Mouse (Mus musculus): ENCODE results near the gene Tmem150c. TPM values are rescaled to one million over a fixed set of nuclear protein-coding genes. Genes with fewer than 3 reads are reported as not detected.

Tmem150c gene
- polyA plus RNA-seq, 2 experiments = 0.24 to 0.37 TPM

GRCm38 (mm10) chr5:100158791-100159637, 594 bp downstream of the Tmem150c start:
- H3K27me3 ChIP-seq (ENCODE audit: control insufficient read depth, insufficient read depth, low read length) = peaks cover 41% of the 10 kb centered on the region

GRCm38 (mm10) chr5:100158301-100158700, 1.3 kb downstream of the Tmem150c start:
- H3K27me3 ChIP-seq (ENCODE audit: control insufficient read depth, insufficient read depth, low read length) = peaks cover 41% of the 10 kb centered on the region
- DNase-seq (ENCODE audit: low read depth in 3 of 3, low spot score in 3 of 3) (no peak), ATAC-seq (ENCODE audit: insufficient read depth) (no peak)
- no peak overlapping the region for H3K27ac ChIP-seq
- peak overlapping the region; percentile 42 to 50; a peak in 2 of 4 replicates for H3K4me3 ChIP-seq (ENCODE audit: insufficient read depth in 1 of 2, low read depth in 2 of 2, low read length in 2 of 2)
- H3K9me3 ChIP-seq (ENCODE audit: control insufficient read depth, low read length) = no peaks in the 10 kb centered on the region
- no peak overlapping the region for H3K9ac ChIP-seq (replicated peaks)
- WGBS (ENCODE audit: insufficient replicate concordance) = 14% methylated on average over 13 of the region's 13 CpGs
- no peaks in the 10 kb centered on the region for H3K4me1 ChIP-seq (replicated peaks; ENCODE audit: control insufficient read depth in 2 of 2, insufficient read depth in 2 of 2, low read length in 1 of 2)
- H3K36me3 ChIP-seq (replicated peaks; ENCODE audit: control insufficient read depth, insufficient read depth, low read depth) = no peaks in the 10 kb centered on the region
- H3K4me2 ChIP-seq (ENCODE audit: low read depth) = peak overlapping the region; percentile 58
- no peak for TF ChIP-seq CTCF (IDR thresholded peaks at IDR 0.05; ENCODE audit: low read depth)
- no peak for TF ChIP-seq EP300 (IDR thresholded peaks at IDR 0.05; ENCODE audit: low read depth)

More at GRCm38 (mm10) chr5:100158791-100159637, 594 bp downstream of the Tmem150c start:
- ATAC-seq (ENCODE audit: insufficient read depth) (no peak), DNase-seq (ENCODE audit: low read depth in 3 of 3, low spot score in 3 of 3) (no peak)
- H3K4me1 ChIP-seq (replicated peaks; ENCODE audit: control insufficient read depth in 2 of 2, insufficient read depth in 2 of 2, low read length in 1 of 2) = no peaks in the 10 kb centered on the region
- peak overlapping the region; percentile 58 for H3K4me2 ChIP-seq (ENCODE audit: low read depth)
- H3K36me3 ChIP-seq (replicated peaks; ENCODE audit: control insufficient read depth, insufficient read depth, low read depth) = no peaks in the 10 kb centered on the region
- H3K9me3 ChIP-seq (ENCODE audit: control insufficient read depth, low read length) = no peaks in the 10 kb centered on the region
- H3K4me3 ChIP-seq (ENCODE audit: insufficient read depth in 1 of 2, low read depth in 2 of 2, low read length in 2 of 2) = peak overlapping the region; percentile 42 to 50
- H3K27ac ChIP-seq = no peak overlapping the region
- 1% methylated on average over 86 of the region's 101 CpGs for WGBS (ENCODE audit: insufficient replicate concordance)
- TF ChIP-seq CTCF (IDR thresholded peaks at IDR 0.05; ENCODE audit: low read depth) (no peak), EP300 (IDR thresholded peaks at IDR 0.05; ENCODE audit: low read depth) (no peak)
- no peak overlapping the region for H3K9ac ChIP-seq (replicated peaks)

DNA sequence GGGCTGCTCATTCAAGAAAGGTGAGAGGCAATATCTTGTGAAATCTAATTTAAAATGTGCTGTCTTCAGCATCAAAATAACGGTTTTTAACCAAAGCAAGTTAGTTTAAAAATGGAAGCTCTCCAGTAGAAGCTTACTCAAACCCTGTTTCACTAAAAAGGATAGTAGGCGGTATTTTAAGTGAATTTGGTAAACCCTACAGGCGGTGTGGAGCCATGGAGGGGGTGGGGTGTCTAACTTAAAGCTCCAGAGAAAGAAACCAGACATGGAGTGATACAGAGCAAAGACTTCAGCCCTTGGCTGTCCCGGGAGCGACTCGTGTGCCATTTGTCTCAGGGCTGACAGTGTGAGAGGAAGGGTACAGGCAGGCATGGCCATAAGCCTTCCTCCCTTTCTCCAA, 4.0 kb downstream of the Tmem150c start:
- DNase-seq (ENCODE audit: low read depth in 3 of 3, low spot score in 3 of 3) = no peak
- 62% methylated on average over 6 of the region's 6 CpGs for WGBS (ENCODE audit: insufficient replicate concordance)
- Histone ChIP-seq H3K27me3 (ENCODE audit: control insufficient read depth, insufficient read depth, low read length) (peaks cover 38% of the 10 kb centered on the region), H3K27ac (no peak overlapping the region), H3K4me2 (ENCODE audit: low read depth) (no peak overlapping the region), H3K9ac (replicated peaks) (no peak overlapping the region), H3K9me3 (ENCODE audit: control insufficient read depth, low read length) (no peaks in the 10 kb centered on the region), H3K4me3 (ENCODE audit: insufficient read depth in 1 of 2, low read depth in 2 of 2, low read length in 2 of 2) (no peak overlapping the region), H3K4me1 (replicated peaks; ENCODE audit: control insufficient read depth in 2 of 2, insufficient read depth in 2 of 2, low read length in 1 of 2) (no peaks in the 10 kb centered on the region), H3K36me3 (replicated peaks; ENCODE audit: control insufficient read depth, insufficient read depth, low read depth) (no peaks in the 10 kb centered on the region)
- ATAC-seq (ENCODE audit: insufficient read depth) = no peak
- TF ChIP-seq CTCF (IDR thresholded peaks at IDR 0.05; ENCODE audit: low read depth) = no peak
- no peak for TF ChIP-seq EP300 (IDR thresholded peaks at IDR 0.05; ENCODE audit: low read depth)

DNA sequence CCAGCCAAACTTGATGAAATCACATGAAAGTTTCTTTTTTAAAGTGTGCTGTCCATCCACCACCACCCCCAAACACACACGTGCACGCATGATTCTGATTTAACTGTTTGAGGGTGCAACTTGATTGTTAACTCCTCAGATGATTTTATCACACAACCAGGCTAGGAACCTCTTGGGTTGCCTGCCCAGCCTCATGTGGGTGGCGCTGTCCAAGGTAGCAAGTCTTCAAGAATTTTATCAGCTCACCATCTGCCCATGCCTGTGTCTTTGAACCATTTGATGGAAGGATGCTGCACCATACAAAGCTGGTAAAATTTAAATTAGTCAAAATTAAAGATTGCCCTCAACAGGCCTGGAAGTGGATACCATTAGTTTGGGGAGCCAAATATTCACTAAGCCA, 9.6 kb downstream of the Tmem150c start:
- Histone ChIP-seq H3K36me3 (replicated peaks; ENCODE audit: control insufficient read depth, insufficient read depth, low read depth) (no peaks in the 10 kb centered on the region), H3K4me3 (ENCODE audit: insufficient read depth in 1 of 2, low read depth in 2 of 2, low read length in 2 of 2) (no peak overlapping the region), H3K27me3 (ENCODE audit: control insufficient read depth, insufficient read depth, low read length) (no peaks in the 10 kb centered on the region), H3K9ac (replicated peaks) (no peak overlapping the region), H3K4me2 (ENCODE audit: low read depth) (no peak overlapping the region), H3K9me3 (ENCODE audit: control insufficient read depth, low read length) (no peaks in the 10 kb centered on the region), H3K4me1 (replicated peaks; ENCODE audit: control insufficient read depth in 2 of 2, insufficient read depth in 2 of 2, low read length in 1 of 2) (no peaks in the 10 kb centered on the region), H3K27ac (no peak overlapping the region)
- DNase-seq (ENCODE audit: low read depth in 3 of 3, low spot score in 3 of 3) (no peak), ATAC-seq (ENCODE audit: insufficient read depth) (no peak)
- 40% methylated on average over 3 of the region's 3 CpGs for WGBS (ENCODE audit: insufficient replicate concordance)
- no peak for TF ChIP-seq EP300 (IDR thresholded peaks at IDR 0.05; ENCODE audit: low read depth)
- TF ChIP-seq CTCF (IDR thresholded peaks at IDR 0.05; ENCODE audit: low read depth) = no peak

DNA sequence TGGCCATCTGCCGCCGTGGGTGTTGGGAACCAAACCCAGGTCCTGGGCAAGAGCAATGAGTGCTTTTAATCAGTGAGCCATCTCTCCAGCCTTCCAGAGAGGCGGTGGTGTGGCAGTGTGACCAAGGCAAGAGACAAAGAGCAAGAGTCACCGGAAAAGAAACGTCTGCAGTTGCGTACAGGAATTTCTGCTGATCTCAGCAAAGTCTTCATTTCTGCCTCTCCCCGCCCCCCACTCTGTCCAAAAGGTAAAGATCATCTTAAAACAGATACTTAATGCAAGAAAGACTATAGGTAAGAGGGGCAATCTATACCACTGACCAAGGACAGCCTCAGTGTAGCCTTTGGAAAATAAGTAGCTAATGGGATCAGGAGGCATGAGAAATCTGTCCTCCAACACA, 14.8 kb downstream of the Tmem150c start:
- H3K9me3 ChIP-seq (ENCODE audit: control insufficient read depth, low read length) = no peaks in the 10 kb centered on the region
- WGBS (ENCODE audit: insufficient replicate concordance) = 60% methylated on average over 7 of the region's 7 CpGs
- ATAC-seq (ENCODE audit: insufficient read depth) = no peak
- H3K27ac ChIP-seq = no peak overlapping the region
- TF ChIP-seq EP300 (IDR thresholded peaks at IDR 0.05; ENCODE audit: low read depth) (no peak), CTCF (IDR thresholded peaks at IDR 0.05; ENCODE audit: low read depth) (no peak)
- no peak overlapping the region for H3K4me3 ChIP-seq (ENCODE audit: insufficient read depth in 1 of 2, low read depth in 2 of 2, low read length in 2 of 2)
- H3K4me2 ChIP-seq (ENCODE audit: low read depth) = no peak overlapping the region
- H3K4me1 ChIP-seq (replicated peaks; ENCODE audit: control insufficient read depth in 2 of 2, insufficient read depth in 2 of 2, low read length in 1 of 2) = no peaks in the 10 kb centered on the region
- H3K36me3 ChIP-seq (replicated peaks; ENCODE audit: control insufficient read depth, insufficient read depth, low read depth) = no peaks in the 10 kb centered on the region
- no peaks in the 10 kb centered on the region for H3K27me3 ChIP-seq (ENCODE audit: control insufficient read depth, insufficient read depth, low read length)
- DNase-seq (ENCODE audit: low read depth in 3 of 3, low spot score in 3 of 3) = no peak
- H3K9ac ChIP-seq (replicated peaks) = no peak overlapping the region

All from liver, embryonic 14.5 days (tissue).